Mouse (Mus musculus) G1E-ER4 (cell line): ENCODE results near the gene Rtl6. TPM values are rescaled to one million over a fixed set of nuclear protein-coding genes. Genes with fewer than 3 reads are reported as not detected.

Source experiments
- GATA1 ChIP-seq: IDR thresholded peaks from one replicate; pipeline ENCODE4 v1.8.0; 2012; ENCODE audit warnings: low read length, inconsistent platforms
- polyA plus RNA-seq: library from polyadenylated mRNA; stranded (reverse); fragments of >175 nt; gene quantifications from 2 replicates; pipeline ENCODE4 v1.2.3, GENCODE M21; 2012

Rtl6 gene
- polyA plus RNA-seq, 1 experiment = not detected

DNA sequence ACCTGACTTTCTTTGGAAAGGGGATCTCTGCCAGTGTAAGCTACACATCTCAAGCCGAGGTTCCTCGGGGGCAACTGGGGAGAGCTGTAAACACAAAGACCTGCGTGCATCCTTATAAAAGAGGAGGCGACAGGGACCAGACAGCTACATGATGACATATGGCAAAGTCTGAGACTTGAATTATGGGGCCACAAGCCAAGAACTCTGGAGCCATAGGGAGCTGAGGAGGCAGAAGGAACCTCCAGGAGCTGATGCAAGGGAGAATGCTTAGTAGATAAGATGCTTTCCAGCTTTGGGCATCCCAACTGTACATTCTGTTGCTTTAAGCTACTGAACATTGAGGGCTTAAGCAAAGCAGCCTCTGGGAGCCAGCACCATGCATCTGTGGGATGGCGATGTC is 48.5 kb downstream of the Rtl6 start:
- TF ChIP-seq GATA1 = no peak

GRCm38 (mm10) chr15:84506026-84506425 is 51.6 kb downstream of the Rtl6 start:
- no peak for TF ChIP-seq GATA1

DNA sequence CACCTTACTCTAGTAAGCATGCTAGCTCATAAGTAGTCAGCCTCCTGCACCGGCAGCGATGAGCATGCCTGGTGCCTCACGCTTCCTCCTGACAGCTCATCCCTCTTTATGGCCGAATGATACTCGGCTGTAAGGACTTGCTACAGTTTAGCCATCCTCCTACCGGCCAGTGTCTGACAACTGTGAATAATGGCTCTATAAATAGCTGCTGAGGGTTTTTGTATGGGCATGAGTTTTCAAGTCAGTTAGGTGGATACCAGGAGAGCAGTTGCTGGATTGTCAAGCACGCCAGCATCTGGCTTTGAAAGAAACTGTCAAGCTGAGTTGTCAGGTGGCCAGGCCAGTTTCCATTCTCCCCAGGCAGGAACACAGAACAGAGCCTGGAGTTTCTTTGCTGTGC is 52.7 kb downstream of the Rtl6 start:
- TF ChIP-seq GATA1 = no peak

Other genes starting within 250 kb of the Rtl6 start
- not detected in 2 replicates for gene Parvg, start 233.8 kb downstream of the Rtl6 start, polyA plus RNA-seq
- not detected in 2 replicates for gene Shisal1, start 110.7 kb downstream of the Rtl6 start, polyA plus RNA-seq
- not detected in 2 replicates for gene Prr5, start 111.8 kb upstream of the Rtl6 start, polyA plus RNA-seq
- not detected in 2 replicates for gene Arhgap8, start 162.2 kb upstream of the Rtl6 start, polyA plus RNA-seq